Mouse (Mus musculus): ENCODE data around the gene Cfap45. TPM values are rescaled to one million over a fixed set of nuclear protein-coding genes. Genes with fewer than 3 reads are reported as not detected.

The Cfap45 gene
- polyA plus RNA-seq (2012; ENCODE audit: insufficient read depth, low replicate concordance): 0.93 TPM in 1 of 2 replicates, not detected in the other

DNA sequence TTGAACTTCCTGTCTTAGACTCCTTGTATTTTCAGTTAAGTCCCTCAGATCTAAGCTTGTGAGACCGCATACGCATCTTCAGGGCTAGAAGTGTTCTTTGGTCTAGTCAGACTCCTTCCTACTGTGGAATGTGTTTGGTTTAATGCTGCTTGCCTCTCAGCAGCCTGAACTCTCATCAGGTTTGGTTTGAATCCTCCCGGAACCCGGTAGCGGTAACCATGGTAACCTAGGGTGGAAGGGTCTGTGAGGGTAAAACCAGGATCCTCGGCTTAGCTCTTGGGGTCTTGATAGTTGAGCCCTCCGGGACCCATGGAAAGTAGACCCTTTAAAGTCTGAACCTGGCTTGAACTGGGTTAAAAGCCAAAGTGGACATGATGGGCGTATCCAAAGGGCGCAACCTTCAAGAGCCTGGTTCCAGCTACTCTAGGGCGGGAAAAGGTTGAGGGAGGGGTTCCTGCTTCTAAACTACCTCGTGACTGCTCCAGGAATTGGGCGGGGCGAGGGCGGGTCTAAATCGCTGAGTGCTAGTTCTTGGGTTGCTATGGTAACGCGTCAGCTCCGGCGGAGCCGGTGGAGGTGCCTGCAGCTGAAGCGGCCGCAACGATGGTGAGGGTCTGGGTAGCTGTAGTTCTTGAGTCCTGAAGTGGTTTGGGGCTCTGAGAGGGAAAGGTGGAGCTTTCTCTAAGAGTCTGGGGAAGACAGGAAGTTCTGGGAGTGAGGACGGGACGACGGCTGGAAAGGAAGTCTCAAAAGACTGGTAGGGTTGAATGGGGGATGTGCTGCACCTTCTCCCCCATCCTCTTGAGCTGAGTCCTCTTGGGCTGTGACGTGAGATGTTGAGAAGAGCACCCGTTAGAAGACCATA is at the start of gene Cfap45:
TSS of gene Cfap45 (plus strand) at position 226 of the 865 bp plus-strand sequence.
- Histone ChIP-seq H3K27me3 (replicated peaks) (no peaks in the 10 kb centered on the region), H3K4me1 (peaks cover 62% of the 10 kb centered on the region), H3K9me3 (peaks cover 5% of the 10 kb centered on the region; the same call in 1 of the 2 replicates), H3K36me3 (replicated peaks; ENCODE audit: low read length) (peaks cover 10% of the 10 kb centered on the region), H3K4me3 (replicated peaks) (peak within 1 kb of the TSS; percentile 85)
- TF ChIP-seq GATA1 (IDR thresholded peaks at IDR 0.05; ENCODE audit: borderline replicate concordance, low read length) (no peak), FLI1 (IDR thresholded peaks at IDR 0.05; ENCODE audit: low read length) (no peak)

DNA sequence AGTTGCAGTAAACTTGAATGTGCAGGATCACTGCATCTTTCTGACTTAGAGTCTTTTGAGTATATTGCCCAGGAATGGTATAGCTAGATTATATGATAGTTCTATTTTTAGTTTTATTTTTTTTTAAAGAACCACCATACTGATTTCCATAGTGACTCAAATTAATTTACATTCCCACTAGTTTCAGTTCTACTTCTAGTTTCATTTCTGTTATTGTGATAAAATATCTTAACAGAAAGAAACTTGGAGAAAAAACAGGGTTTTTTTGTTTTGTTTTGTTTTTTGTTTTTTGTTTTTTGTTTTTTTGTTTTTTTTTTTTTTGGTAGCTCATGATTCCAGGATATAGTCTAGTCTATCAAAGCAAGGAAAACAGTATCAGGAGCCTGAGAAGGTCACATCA is 47.7 kb upstream of the Cfap45 start:
- Histone ChIP-seq H3K27me3 (replicated peaks) (peaks cover 33% of the 10 kb centered on the region), H3K4me1 (peaks cover 11% of the 10 kb centered on the region), H3K36me3 (replicated peaks; ENCODE audit: low read length) (no peaks in the 10 kb centered on the region), H3K9me3 (no peaks in the 10 kb centered on the region), H3K4me3 (replicated peaks) (no peak overlapping the region)
- TF ChIP-seq GATA1 (IDR thresholded peaks at IDR 0.05; ENCODE audit: borderline replicate concordance, low read length) (no peak), FLI1 (IDR thresholded peaks at IDR 0.05; ENCODE audit: low read length) (no peak)

DNA sequence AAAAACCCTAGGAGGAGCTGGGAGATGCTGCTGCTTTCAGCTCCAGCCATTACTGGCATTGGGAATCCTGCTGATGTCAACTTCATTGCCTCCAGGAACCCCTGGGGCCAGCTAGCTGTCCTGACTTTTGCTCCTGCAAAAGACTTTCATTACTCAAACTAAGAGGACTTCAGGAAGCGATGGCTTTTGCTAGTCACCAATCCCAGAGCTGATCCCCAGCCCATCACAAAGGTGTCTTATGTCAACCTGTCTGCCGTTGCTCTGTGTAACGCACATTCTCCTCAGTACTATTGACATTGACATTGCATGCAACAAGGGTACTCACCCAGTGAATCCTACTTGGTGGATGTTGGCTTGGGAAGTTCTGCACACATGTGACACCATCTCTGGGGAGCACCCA is 46.4 kb upstream of the Cfap45 start:
- H3K27me3 ChIP-seq (replicated peaks): peaks cover 43% of the 10 kb centered on the region
- H3K36me3 ChIP-seq (replicated peaks; ENCODE audit: low read length): no peaks in the 10 kb centered on the region
- TF ChIP-seq GATA1 (IDR thresholded peaks at IDR 0.05; ENCODE audit: borderline replicate concordance, low read length) (no peak), FLI1 (IDR thresholded peaks at IDR 0.05; ENCODE audit: low read length) (no peak)
- H3K4me3 ChIP-seq (replicated peaks): no peak overlapping the region
- no peaks in the 10 kb centered on the region for H3K9me3 ChIP-seq
- peaks cover 11% of the 10 kb centered on the region for H3K4me1 ChIP-seq

DNA sequence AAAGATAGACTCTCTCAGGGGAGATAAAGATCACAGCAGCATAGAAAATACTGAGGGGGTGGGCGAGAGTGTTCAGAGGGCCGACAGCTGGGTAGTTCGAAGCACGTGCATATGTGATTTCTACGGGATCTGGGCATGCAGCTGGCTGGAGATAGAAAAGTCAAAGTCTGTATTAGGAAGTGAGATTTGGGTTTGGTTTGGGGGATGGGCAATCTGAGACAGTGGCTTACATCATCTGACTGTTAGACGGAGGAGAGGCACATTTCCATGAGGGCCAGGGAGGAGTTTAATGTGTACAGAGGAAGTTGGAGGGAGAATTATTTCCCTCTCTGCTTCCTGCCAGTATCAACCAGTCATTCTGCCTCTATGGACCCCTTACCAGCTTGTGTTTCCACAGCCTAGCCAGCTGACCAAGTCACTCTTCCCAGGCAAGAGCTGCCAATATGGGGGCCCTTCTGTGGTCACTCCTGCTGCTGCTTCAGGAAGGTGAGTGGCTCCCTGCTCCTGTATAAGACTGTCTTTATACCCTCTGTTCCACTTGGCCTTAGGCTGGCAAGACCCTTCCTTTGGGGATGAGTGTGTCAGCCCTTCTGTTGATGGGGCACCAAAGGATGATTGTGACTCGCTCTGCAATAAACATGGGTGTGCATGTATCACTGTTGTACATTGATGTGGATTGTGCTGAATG is 45.4 kb upstream of the Cfap45 start, which contains the start of gene Slamf9:
TSS of gene Slamf9 (plus strand) at position 305 of the 688 bp plus-strand sequence.
- peaks cover 11% of the 10 kb centered on the region for H3K4me1 ChIP-seq
- H3K27me3 ChIP-seq (replicated peaks): peaks cover 48% of the 10 kb centered on the region
- H3K36me3 ChIP-seq (replicated peaks; ENCODE audit: low read length): no peaks in the 10 kb centered on the region
- TF ChIP-seq GATA1 (IDR thresholded peaks at IDR 0.05; ENCODE audit: borderline replicate concordance, low read length): no peak
- TF ChIP-seq FLI1 (IDR thresholded peaks at IDR 0.05; ENCODE audit: low read length): no peak
- no peaks in the 10 kb centered on the region for H3K9me3 ChIP-seq
- no peak within 1 kb of the TSS for H3K4me3 ChIP-seq (replicated peaks)

DNA sequence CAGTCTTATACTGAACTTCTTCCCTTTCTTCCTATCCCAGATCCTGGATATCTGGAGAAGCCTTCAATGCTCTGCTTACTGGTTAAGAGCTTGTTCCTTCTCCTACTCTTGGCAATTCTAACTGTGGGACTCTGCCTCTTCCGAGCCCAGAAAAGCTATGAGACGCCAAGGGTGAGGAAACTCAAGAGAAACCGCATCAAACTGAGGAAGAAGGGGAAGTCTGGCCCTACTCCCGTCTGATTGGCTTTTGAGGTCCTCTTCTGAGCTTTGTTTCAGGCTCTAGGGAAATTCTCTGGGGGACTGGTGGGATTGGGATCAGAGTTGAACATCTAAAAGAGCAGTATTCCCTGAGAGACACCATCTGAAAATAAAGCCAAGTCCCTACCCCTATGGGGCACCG is 42.6 kb upstream of the Cfap45 start:
- H3K36me3 ChIP-seq (replicated peaks; ENCODE audit: low read length): no peaks in the 10 kb centered on the region
- no peak overlapping the region for H3K4me3 ChIP-seq (replicated peaks)
- TF ChIP-seq GATA1 (IDR thresholded peaks at IDR 0.05; ENCODE audit: borderline replicate concordance, low read length): no peak
- no peak for TF ChIP-seq FLI1 (IDR thresholded peaks at IDR 0.05; ENCODE audit: low read length)
- H3K27me3 ChIP-seq (replicated peaks): peaks cover 70% of the 10 kb centered on the region
- H3K4me1 ChIP-seq: peaks cover 27% of the 10 kb centered on the region
- no peaks in the 10 kb centered on the region for H3K9me3 ChIP-seq

DNA sequence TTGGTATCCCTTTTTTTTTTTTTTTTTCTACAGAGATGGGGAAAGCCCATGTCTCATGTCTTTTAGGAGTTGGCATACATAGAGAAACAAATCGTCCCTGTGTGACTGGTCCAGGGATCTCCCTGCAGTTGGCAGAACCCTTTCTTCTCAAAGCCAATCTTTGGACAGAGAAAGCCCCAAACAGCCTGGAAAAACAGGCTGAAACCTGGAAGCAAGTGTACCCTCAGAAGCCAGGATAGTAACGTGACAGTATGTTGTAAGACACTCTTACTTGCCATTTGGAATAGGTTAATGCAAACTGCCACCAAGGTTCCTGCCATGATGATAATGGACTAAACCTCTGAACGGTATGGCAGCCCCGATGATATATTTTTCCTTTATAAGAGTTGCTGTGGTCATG is 40.2 kb upstream of the Cfap45 start:
- H3K36me3 ChIP-seq (replicated peaks; ENCODE audit: low read length): no peaks in the 10 kb centered on the region
- H3K4me3 ChIP-seq (replicated peaks): no peak overlapping the region
- H3K27me3 ChIP-seq (replicated peaks): peaks cover 86% of the 10 kb centered on the region
- H3K4me1 ChIP-seq: peaks cover 19% of the 10 kb centered on the region
- TF ChIP-seq GATA1 (IDR thresholded peaks at IDR 0.05; ENCODE audit: borderline replicate concordance, low read length): no peak
- no peak for TF ChIP-seq FLI1 (IDR thresholded peaks at IDR 0.05; ENCODE audit: low read length)
- H3K9me3 ChIP-seq: no peaks in the 10 kb centered on the region

DNA sequence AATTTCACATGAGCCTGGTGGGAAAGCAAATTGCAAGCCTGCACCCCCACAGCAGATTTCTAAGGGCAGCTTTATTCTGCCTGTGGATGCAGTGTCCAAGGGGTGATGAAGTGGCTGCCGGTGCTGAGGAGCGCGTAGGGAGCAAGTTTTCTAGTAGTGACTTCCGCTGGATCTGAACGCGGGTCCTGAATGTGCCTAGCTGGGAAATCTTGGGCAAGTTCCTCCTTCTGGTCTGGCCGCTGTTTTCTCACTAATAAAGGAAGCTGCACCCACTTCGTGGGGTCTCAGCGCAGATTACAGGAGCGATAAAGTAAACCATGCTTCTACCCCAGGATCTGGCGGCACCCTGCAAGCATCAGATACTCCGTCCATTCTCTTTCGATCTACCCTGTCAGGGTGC is 39.5 kb upstream of the Cfap45 start:
- H3K4me3 ChIP-seq (replicated peaks): no peak overlapping the region
- peaks cover 16% of the 10 kb centered on the region for H3K4me1 ChIP-seq
- peaks cover 88% of the 10 kb centered on the region for H3K27me3 ChIP-seq (replicated peaks)
- H3K36me3 ChIP-seq (replicated peaks; ENCODE audit: low read length): no peaks in the 10 kb centered on the region
- no peaks in the 10 kb centered on the region for H3K9me3 ChIP-seq
- no peak for TF ChIP-seq GATA1 (IDR thresholded peaks at IDR 0.05; ENCODE audit: borderline replicate concordance, low read length)
- no peak for TF ChIP-seq FLI1 (IDR thresholded peaks at IDR 0.05; ENCODE audit: low read length)

DNA sequence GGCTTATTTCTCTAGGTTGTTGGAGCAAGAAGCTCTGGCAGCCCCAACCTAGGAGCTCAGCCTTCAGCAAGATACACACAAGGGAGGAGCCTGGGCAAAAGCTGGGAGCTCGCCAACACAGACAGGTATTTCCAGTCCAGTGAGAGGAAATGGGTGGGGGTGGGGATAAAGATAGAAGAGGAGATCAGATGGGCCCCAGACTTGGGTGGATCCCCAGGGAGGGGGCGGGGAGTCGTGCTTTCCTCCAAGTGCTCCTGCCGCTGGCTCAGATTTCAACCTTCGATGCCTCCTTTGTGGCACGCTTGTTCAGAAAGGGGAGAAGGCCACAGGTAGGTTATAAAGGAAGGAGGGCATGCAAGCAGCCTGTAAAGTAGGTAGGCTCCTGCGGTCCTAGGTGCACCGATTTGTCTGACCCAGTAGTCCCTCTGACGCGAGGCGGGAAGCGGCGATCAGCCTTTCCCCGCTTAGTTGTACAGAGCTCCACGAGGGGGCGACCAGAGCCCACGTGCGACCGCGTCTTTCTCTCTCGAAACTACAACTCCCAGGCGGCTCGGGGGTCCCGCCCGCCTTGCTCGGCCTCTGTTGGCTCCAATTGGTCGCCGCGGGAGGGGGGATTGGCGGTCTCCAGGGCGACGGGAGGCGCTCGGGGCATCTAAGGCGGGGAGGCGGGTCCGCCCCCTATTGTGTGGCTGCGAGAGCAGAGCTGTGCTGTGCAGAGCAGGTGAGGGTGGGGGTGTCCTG is 38.9 kb upstream of the Cfap45 start, which contains the start of gene Igsf9:
TSS of gene Igsf9 (plus strand) at position 249 of the 741 bp plus-strand sequence.
- no peak for TF ChIP-seq FLI1 (IDR thresholded peaks at IDR 0.05; ENCODE audit: low read length)
- no peak for TF ChIP-seq GATA1 (IDR thresholded peaks at IDR 0.05; ENCODE audit: borderline replicate concordance, low read length)
- Histone ChIP-seq H3K9me3 (no peaks in the 10 kb centered on the region), H3K36me3 (replicated peaks; ENCODE audit: low read length) (no peaks in the 10 kb centered on the region), H3K4me3 (replicated peaks) (peak within 1 kb of the TSS; percentile 90), H3K4me1 (peaks cover 16% of the 10 kb centered on the region), H3K27me3 (replicated peaks) (peaks cover 88% of the 10 kb centered on the region)
